Mouse (Mus musculus): ENCODE results near the gene Gm45785.

Gene Gm45785

DNA sequence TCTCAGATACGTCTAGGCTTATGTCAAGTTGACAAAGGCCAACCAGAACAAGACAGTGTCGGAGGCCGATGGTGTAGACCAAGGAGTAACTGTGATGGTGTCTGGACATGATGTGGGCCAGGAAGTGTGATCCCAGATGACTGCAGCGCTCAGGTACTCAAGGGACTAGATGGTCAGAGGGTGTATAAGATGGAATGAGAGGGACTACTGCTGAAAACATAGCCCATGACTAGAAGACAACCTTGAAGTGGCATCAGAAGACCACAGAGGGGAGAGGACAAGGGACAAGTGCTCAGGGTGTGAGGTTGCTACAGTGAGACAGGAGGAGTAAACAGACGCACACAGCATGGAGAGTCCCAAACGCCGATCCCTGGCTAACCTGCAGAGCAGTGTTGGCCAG is 12.3 kb downstream of the Gm45785 start:
- Histone ChIP-seq H3K36me3 (ENCODE audit: insufficient read depth, low read length) (no peaks in the 10 kb centered on the region), H3K4me3 (replicated peaks; ENCODE audit: low read length) (no peak overlapping the region), H3K27me3 (ENCODE audit: insufficient read depth, low read length) (peaks cover 18% of the 10 kb centered on the region; the same call in 1 of the 2 replicates), H3K9me3 (ENCODE audit: low read length) (no peaks in the 10 kb centered on the region), H3K4me1 (replicated peaks; ENCODE audit: low read depth, low read length) (peaks cover 96% of the 10 kb centered on the region)
- no peak for TF ChIP-seq CTCF (conservative IDR thresholded peaks at IDR 0.05; ENCODE audit: low read length)
- TF ChIP-seq NANOG (IDR thresholded peaks at IDR 0.05; ENCODE audit: borderline replicate concordance, low read length), result no peak
- no peak for TF ChIP-seq POU5F1 (IDR thresholded peaks at IDR 0.05; ENCODE audit: borderline replicate concordance, low read length)

DNA sequence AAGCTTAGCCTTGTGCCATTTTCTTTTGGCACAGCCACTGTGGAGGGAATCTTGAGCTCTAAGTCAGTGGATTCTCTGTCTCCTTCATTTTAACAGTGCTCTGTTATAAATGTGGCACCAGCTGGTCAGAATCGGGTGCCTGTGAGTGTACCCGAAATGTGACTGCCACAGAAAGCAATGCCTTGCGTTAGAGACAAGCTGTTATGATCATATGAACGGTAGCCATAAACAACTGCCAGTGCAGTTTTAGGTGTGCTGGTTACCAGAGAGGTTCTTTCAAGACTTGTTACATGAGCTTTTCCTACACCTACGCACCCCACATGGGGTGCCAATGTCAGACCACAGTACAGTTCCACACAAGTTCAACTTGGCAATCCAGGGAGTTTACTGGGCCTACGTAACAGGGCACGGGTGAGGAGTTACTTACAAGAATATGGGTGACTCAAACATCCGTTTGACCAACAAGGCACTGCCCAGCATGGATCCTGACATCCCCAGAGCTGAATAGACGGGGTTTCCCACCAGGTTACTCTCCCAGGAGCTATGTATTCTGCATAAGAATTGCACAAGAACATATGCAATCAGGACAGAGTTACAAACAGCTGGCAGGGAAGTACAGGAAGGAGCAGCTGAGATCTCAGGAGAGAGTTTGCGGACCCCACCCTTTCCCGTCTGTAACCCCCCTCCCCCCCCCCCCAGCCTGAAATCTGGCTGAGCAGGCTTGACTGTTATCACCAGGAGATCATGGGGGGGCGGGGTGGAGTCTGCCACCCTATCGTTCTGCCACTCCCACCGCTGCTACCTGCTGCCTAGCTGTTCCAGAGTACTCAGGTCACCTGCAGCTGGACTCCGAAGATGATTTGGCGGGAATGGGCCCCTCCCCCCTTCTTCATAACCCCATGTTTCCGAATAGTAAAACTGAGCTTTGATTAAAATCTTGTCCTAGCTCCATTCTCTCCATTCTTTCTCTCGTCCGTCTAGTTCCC is 15.1 kb downstream of the Gm45785 start:
- peaks cover 80% of the 10 kb centered on the region for H3K4me1 ChIP-seq (replicated peaks; ENCODE audit: low read depth, low read length)
- no peak for TF ChIP-seq NANOG (IDR thresholded peaks at IDR 0.05; ENCODE audit: borderline replicate concordance, low read length)
- TF ChIP-seq CTCF (conservative IDR thresholded peaks at IDR 0.05; ENCODE audit: low read length), result no peak
- peak; percentile 87 for TF ChIP-seq POU5F1 (IDR thresholded peaks at IDR 0.05; ENCODE audit: borderline replicate concordance, low read length)
- peaks cover 23% of the 10 kb centered on the region for H3K36me3 ChIP-seq (ENCODE audit: insufficient read depth, low read length)
- H3K9me3 ChIP-seq (ENCODE audit: low read length), result no peaks in the 10 kb centered on the region
- peaks cover 18% of the 10 kb centered on the region; the same call in 1 of the 2 replicates for H3K27me3 ChIP-seq (ENCODE audit: insufficient read depth, low read length)
- H3K4me3 ChIP-seq (replicated peaks; ENCODE audit: low read length), result peak overlapping the region; percentile 35

DNA sequence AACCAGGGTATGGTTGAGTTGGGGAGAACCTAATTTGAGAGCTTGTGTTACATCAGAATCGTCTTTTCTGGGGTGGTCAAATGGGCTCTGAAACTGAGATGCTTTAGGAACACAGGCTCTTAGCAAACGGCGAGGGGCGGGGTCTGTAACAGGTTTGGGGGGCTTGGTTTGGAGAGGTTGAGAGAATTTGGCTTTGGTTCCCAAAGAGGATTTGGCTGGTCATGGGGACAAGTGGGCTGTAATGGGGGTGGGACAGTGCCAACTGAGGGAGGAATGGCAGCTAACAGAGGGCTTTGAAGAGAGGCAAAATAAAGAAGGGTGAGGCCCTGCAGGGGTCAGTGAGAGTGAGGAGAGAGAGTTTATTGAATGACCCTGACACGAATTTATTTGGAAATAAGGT is 16.6 kb downstream of the Gm45785 start:
- Histone ChIP-seq H3K27me3 (ENCODE audit: insufficient read depth, low read length) (peaks cover 18% of the 10 kb centered on the region; the same call in 1 of the 2 replicates), H3K4me1 (replicated peaks; ENCODE audit: low read depth, low read length) (peaks cover 80% of the 10 kb centered on the region), H3K36me3 (ENCODE audit: insufficient read depth, low read length) (peaks cover 23% of the 10 kb centered on the region), H3K4me3 (replicated peaks; ENCODE audit: low read length) (no peak overlapping the region; the same call in 1 of the 2 replicates), H3K9me3 (ENCODE audit: low read length) (no peaks in the 10 kb centered on the region)
- TF ChIP-seq CTCF (conservative IDR thresholded peaks at IDR 0.05; ENCODE audit: low read length) (no peak), NANOG (IDR thresholded peaks at IDR 0.05; ENCODE audit: borderline replicate concordance, low read length) (no peak), POU5F1 (IDR thresholded peaks at IDR 0.05; ENCODE audit: borderline replicate concordance, low read length) (no peak)

DNA sequence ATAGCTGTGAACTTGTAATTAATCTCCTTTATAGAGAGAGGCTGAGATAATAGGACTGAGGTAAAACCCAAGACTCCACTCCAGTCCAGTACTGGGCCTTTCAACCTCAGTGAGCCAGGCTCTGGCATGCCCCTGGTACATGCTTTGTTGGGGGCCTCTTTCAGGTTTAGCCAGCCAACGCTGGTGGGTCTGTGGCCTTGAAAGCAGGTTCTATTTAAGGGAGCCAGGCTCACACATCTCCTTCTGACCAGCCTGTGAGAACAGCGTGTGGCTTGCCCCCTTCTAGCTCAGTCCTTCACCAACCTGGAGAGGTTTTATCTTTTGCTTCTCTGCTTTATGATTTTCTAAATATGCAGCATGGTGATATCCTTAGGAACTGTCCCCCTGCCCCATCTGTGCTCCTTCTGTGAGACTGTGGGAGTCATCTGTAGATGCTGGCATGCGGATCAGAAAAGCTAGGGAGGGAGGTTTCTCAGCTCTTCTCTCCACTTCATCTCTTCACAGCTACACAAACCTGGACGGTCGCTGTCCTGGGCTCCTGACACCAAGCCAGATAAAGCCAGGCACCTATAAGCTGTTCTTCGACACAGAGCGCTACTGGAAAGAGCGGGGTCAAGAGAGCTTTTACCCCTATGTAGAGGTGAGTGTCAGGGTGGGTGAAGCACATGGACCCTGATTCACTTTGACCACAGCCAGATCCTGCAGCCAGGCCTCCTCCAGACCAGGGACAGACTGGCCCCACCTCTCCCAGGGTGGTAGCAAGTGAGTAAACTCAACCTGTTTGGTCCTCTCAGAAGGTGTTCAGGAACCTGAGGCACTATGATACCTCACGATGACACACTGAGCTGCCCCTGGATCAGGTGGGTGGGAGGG is 19.7 kb downstream of the Gm45785 start:
- H3K4me3 ChIP-seq (replicated peaks; ENCODE audit: low read length), result no peak overlapping the region
- H3K9me3 ChIP-seq (ENCODE audit: low read length), result no peaks in the 10 kb centered on the region
- TF ChIP-seq NANOG (IDR thresholded peaks at IDR 0.05; ENCODE audit: borderline replicate concordance, low read length), result no peak
- no peak for TF ChIP-seq CTCF (conservative IDR thresholded peaks at IDR 0.05; ENCODE audit: low read length)
- TF ChIP-seq POU5F1 (IDR thresholded peaks at IDR 0.05; ENCODE audit: borderline replicate concordance, low read length), result no peak
- peaks cover 23% of the 10 kb centered on the region for H3K36me3 ChIP-seq (ENCODE audit: insufficient read depth, low read length)
- H3K27me3 ChIP-seq (ENCODE audit: insufficient read depth, low read length), result peaks cover 3% of the 10 kb centered on the region; the same call in 1 of the 2 replicates
- H3K4me1 ChIP-seq (replicated peaks; ENCODE audit: low read depth, low read length), result peaks cover 65% of the 10 kb centered on the region

DNA sequence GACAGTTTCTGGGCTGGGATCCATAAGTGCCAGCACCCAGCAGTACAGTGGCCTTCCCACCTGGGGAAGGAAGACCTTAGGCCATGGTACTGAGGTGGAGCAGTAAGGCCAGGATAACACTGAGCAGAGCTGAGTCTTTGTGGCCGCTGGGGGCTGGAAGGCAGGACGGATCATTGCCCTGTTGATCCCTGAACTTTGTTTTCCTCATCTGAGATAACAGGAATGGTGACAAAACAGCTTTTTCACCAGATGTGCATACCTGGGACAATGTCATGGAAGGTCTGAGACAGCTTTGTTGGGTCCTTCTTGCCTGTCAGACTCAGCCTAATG is 20.4 kb downstream of the Gm45785 start:
- peaks cover 23% of the 10 kb centered on the region for H3K36me3 ChIP-seq (ENCODE audit: insufficient read depth, low read length)
- peaks cover 59% of the 10 kb centered on the region for H3K4me1 ChIP-seq (replicated peaks; ENCODE audit: low read depth, low read length)
- H3K9me3 ChIP-seq (ENCODE audit: low read length), result no peaks in the 10 kb centered on the region
- TF ChIP-seq CTCF (conservative IDR thresholded peaks at IDR 0.05; ENCODE audit: low read length) (no peak), NANOG (IDR thresholded peaks at IDR 0.05; ENCODE audit: borderline replicate concordance, low read length) (no peak), POU5F1 (IDR thresholded peaks at IDR 0.05; ENCODE audit: borderline replicate concordance, low read length) (no peak)
- H3K4me3 ChIP-seq (replicated peaks; ENCODE audit: low read length), result peak overlapping the region; percentile 77
- peaks cover 3% of the 10 kb centered on the region; the same call in 1 of the 2 replicates for H3K27me3 ChIP-seq (ENCODE audit: insufficient read depth, low read length)

DNA sequence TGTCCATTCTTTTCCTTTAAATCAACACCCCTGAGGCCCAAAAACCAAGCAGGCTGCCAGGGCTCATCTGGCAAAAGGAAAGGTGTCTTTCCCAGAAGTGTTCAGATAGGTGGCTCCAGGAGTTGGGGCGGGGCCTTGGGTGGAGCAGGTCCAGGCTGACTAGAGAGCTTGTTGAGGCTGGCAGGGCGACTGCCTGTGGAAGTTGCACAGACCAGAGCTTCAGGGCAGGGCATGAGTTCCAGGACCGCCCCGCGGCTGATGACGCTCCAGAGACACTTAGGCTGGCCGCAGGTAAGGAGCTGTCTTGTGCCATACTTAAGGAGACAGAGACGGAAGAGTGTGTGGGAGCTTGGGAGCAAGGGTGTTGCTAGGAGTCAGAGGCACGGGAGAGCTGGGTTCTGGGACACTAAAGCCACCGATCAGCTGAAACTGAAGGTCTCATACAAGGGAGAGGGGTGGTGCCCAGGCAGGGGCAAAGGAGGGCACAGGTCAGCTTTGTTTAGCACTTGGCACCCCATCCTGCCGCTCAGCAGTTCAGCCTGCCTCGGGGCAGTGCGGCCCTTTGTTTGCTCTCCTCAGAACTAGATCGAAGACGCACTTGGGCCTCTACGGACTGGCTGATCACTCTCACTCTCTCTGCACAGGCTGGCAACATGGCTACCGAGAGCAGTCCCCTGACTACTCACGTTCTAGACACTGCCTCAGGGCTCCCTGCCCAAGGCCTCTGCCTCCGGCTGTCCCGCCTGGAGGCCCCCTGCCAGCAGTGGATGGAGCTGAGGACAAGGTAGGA is 21.0 kb downstream of the Gm45785 start, which contains the start of gene Urah:
Gene Urah (plus strand): TSS at position 51 of the 790 bp plus-strand sequence.
- peaks cover 23% of the 10 kb centered on the region for H3K36me3 ChIP-seq (ENCODE audit: insufficient read depth, low read length)
- TF ChIP-seq POU5F1 (IDR thresholded peaks at IDR 0.05; ENCODE audit: borderline replicate concordance, low read length) (no peak), NANOG (IDR thresholded peaks at IDR 0.05; ENCODE audit: borderline replicate concordance, low read length) (no peak), CTCF (conservative IDR thresholded peaks at IDR 0.05; ENCODE audit: low read length) (no peak)
- H3K9me3 ChIP-seq (ENCODE audit: low read length), result no peaks in the 10 kb centered on the region
- peak within 1 kb of the TSS; percentile 77 for H3K4me3 ChIP-seq (replicated peaks; ENCODE audit: low read length)
- H3K27me3 ChIP-seq (ENCODE audit: insufficient read depth, low read length), result no peaks in the 10 kb centered on the region
- H3K4me1 ChIP-seq (replicated peaks; ENCODE audit: low read depth, low read length), result peaks cover 53% of the 10 kb centered on the region

DNA sequence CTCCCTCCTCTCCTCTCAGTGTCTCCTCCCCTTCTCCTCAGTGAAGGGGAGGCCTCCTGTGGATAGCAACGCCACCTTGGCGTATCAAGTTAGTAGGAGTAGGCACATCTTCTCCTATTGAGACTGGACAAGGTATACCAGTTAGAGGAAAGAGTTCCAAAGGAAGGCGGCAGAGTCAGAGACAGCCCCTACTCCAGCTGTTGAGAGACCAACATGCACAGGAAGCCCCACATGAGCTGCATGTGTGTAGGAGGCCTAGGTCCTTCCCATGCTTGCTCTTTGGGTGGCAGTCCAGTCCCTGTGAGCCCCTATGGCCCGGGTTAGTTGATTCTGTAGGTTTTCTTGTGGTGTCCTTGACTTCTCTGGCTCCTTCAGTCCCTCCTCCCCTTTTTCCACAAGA is 22.8 kb downstream of the Gm45785 start:
- H3K4me1 ChIP-seq (replicated peaks; ENCODE audit: low read depth, low read length), result peaks cover 43% of the 10 kb centered on the region
- H3K27me3 ChIP-seq (ENCODE audit: insufficient read depth, low read length), result no peaks in the 10 kb centered on the region
- H3K4me3 ChIP-seq (replicated peaks; ENCODE audit: low read length), result no peak overlapping the region
- TF ChIP-seq POU5F1 (IDR thresholded peaks at IDR 0.05; ENCODE audit: borderline replicate concordance, low read length), result no peak
- TF ChIP-seq CTCF (conservative IDR thresholded peaks at IDR 0.05; ENCODE audit: low read length), result no peak
- TF ChIP-seq NANOG (IDR thresholded peaks at IDR 0.05; ENCODE audit: borderline replicate concordance, low read length), result no peak
- H3K9me3 ChIP-seq (ENCODE audit: low read length), result no peaks in the 10 kb centered on the region
- peaks cover 22% of the 10 kb centered on the region for H3K36me3 ChIP-seq (ENCODE audit: insufficient read depth, low read length)

Measured in E14TG2a.4 (cell line).